Mouse (Mus musculus): Measurements from ENCODE around the gene Olfr648.

Gene Olfr648

DNA sequence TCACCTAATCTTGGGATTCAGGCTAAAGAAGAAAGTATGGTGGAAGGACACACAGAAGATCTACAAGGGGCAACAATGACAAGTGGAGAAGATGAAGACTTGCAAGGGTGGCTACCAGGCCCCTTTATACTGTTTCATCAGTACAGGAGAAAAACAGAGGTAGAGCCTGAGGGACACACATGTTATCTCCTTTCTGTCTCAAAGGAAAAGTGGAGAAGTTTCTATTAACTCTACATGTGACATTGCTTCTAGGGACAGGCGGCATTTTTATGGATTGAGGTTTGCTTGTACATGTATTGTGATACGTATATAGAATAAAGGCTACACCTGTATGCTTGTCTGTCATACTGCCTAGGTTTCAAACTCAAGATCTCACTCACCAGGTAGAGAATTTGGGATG is at the start of gene Olfr648:
Olfr648 (minus strand) TSS at position 101 of the 400 bp plus-strand sequence.
- Histone ChIP-seq H3K36me3 (ENCODE audit: control insufficient read depth, insufficient read depth, low read length, poor library complexity, severe bottlenecking) (no peaks in the 10 kb centered on the region), H3K27me3 (ENCODE audit: control insufficient read depth, insufficient read depth, low read length, poor library complexity, severe bottlenecking) (no peaks in the 10 kb centered on the region)
- DNase-seq (ENCODE audit: low read depth, low spot score) = no peak

DNA sequence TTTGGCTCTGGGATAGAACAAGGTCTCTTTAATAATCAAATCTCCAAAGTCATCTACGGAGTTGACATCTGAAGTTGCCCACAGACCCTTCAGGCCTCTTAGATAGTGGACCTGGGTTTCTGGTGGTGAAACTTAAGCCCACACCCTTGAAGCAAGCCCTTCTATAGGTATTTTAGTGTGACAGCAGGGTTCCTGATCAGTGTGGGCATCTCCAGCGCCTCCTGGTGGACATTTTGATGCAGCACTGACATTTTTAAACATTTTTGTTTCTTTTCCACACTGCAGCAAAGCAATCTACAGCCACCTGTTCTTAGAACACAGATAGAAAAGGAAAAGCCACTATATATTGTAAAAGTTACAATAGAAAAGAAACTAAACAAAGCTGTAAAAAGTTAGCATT is 48.0 kb upstream of the Olfr648 start:
- peak; percentile 79 for DNase-seq (ENCODE audit: low read depth, low spot score)
- H3K36me3 ChIP-seq (ENCODE audit: control insufficient read depth, insufficient read depth, low read length, poor library complexity, severe bottlenecking) = no peaks in the 10 kb centered on the region
- no peaks in the 10 kb centered on the region for H3K27me3 ChIP-seq (ENCODE audit: control insufficient read depth, insufficient read depth, low read length, poor library complexity, severe bottlenecking)

DNA sequence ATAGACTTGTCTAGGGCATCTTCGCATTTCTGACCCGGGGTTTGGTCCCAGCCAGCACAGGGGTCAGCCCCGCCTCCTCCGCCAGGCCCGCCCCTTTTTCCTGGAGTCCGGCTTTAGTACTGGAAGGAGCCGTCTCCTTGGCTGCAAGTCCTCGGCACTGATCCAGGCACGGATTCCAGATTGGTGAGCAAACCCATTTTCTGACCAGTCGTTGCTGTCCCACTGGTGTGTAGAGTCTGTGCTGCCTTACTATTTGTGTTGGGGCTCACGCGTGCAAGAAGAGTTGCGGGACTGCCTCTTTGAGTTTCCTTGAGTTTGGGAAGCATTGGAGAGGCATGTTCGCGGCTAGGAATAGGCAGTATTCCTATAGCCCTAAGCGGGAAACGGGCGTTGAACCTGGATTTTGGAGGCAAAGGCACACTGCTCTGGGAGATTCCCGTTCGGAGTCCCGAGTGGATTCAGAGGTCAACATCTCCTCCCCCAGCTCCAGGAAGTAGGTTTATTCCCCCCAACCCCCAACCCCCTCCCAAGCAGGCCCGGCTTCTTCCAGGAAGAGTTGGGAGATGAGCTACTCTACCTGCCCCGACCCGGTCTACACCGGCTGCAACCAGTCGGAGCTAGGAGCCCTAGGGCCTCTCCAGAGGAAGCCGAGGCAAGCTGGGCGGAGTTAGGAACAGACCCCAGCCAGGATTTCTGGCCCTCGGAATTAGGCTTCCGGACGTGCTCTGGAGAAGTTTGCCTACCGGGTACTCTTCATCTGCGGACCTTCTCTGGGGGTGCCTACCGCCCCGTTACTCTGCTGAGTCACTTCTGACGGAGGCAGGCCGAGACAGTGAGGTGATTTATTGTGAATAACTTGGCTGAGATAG is 35.7 kb upstream of the Olfr648 start, which contains the start of gene Trim6:
Trim6 (plus strand) TSS at position 93 of the 869 bp plus-strand sequence.
- H3K36me3 ChIP-seq (ENCODE audit: control insufficient read depth, insufficient read depth, low read length, poor library complexity, severe bottlenecking) = no peaks in the 10 kb centered on the region
- H3K27me3 ChIP-seq (ENCODE audit: control insufficient read depth, insufficient read depth, low read length, poor library complexity, severe bottlenecking) = no peaks in the 10 kb centered on the region
- no peak for DNase-seq (ENCODE audit: low read depth, low spot score)

DNA sequence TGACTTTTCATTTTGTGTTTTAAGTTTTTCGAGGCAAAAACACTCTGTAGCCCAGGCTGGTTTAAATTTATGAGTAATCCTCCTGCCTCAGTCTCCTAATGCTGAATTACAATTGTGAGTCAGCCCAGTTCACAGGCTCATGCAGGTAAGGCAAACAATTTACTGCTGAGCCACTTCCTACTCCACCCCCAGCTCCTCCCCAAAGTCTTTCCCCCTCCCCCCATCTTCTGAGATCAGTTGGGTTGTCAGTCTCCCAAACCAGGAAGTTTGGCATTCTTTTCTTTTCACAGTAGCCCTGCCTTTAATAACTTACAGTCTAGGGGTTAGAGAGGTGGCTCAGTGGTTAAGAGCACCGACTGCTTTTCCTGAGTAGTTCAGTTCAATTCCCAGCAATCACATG is 34.7 kb upstream of the Olfr648 start:
- DNase-seq (ENCODE audit: low read depth, low spot score) = peak; percentile 26
- H3K27me3 ChIP-seq (ENCODE audit: control insufficient read depth, insufficient read depth, low read length, poor library complexity, severe bottlenecking) = no peaks in the 10 kb centered on the region

DNA sequence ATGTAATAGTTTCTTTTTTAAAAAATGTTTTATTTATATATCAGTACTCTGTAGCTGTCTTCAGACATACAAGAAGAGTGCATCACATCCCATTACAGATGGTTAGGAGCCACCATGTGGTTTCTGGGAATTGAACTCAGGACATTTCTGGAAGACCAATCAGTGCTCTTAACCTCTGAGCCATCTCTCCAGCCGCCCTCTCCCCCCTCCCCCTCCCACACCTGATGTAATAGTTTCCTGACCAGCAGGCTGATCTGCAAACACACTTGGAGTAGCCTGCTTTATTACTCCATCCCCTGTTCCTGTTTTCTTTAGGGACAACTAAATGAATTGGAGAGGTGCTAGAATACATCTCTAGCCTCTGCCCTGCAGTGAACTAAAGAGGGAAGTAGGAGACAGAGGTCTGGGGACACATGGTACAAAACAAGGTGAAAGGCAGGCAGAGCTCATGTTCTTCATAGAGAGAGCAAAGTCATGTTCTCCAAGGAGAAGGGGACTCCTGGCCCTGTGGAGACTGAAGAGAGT is 32.9 kb upstream of the Olfr648 start:
- H3K36me3 ChIP-seq (ENCODE audit: control insufficient read depth, insufficient read depth, low read length, poor library complexity, severe bottlenecking) = no peaks in the 10 kb centered on the region
- H3K27me3 ChIP-seq (ENCODE audit: control insufficient read depth, insufficient read depth, low read length, poor library complexity, severe bottlenecking) = no peaks in the 10 kb centered on the region
- no peak for DNase-seq (ENCODE audit: low read depth, low spot score)

More for the DNA sequence above, 34.7 kb upstream of the Olfr648 start:
- no peaks in the 10 kb centered on the region for H3K36me3 ChIP-seq (ENCODE audit: control insufficient read depth, insufficient read depth, low read length, poor library complexity, severe bottlenecking)

DNA sequence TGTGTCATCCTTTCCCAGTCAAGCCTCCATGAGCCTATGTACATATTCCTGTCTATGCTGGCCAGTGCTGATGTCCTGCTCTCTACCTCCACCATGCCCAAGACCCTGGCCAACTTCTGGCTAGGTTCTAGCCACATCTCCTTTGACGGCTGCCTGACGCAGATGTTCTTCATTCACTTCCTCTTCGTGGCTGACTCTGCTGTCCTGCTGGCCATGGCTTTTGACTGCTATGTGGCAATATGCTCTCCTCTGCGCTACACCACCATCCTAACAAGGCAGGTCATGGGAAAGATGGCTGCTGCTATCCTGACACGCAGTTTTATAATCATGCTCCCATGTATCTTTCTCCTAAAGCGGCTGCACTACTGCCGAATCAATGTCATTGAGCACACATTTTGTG is 23.0 kb upstream of the Olfr648 start:
- Histone ChIP-seq H3K36me3 (ENCODE audit: control insufficient read depth, insufficient read depth, low read length, poor library complexity, severe bottlenecking) (no peaks in the 10 kb centered on the region), H3K27me3 (ENCODE audit: control insufficient read depth, insufficient read depth, low read length, poor library complexity, severe bottlenecking) (no peaks in the 10 kb centered on the region)
- DNase-seq (ENCODE audit: low read depth, low spot score) = peak; percentile 18

DNA sequence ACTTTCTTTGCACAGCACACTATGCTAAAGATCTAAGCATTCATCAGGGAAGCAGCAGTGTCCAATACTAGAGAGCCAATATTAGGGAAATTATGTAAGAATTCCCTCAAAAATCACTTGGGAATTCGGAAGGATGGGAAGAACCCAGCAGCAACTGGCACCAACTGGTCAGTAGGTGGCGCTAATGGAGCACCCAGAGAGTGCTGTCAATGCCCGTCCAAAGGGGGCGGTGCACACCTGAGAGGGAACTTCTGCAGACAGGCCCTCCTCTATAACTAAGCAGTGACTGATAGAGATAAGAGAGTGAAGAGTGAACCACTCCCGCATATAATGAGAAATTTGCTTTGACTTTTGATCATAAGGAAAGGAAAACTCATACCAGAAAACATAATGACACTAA is 16.6 kb upstream of the Olfr648 start:
- DNase-seq (ENCODE audit: low read depth, low spot score) = peak; percentile 90
- no peaks in the 10 kb centered on the region for H3K27me3 ChIP-seq (ENCODE audit: control insufficient read depth, insufficient read depth, low read length, poor library complexity, severe bottlenecking)
- H3K36me3 ChIP-seq (ENCODE audit: control insufficient read depth, insufficient read depth, low read length, poor library complexity, severe bottlenecking) = no peaks in the 10 kb centered on the region

DNA sequence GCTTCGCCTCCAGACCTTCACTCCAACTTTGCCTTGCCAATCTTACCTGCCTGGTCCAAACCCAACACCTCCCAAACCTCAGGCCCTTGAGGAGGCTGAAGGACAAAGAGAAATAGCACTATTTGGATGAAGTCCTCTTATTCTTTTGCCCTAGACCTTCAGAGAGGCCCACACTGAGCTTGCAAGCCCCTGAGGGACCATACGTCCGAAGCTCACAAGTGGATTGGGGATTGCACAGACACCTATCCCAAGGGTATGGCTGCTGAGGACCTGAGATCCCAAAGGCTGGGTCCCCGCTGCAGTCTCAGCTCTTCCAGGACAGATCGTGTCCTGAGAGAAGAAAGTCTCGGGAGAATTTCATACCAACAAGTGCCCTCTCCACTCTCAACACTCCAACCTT is 12.7 kb upstream of the Olfr648 start, which contains the start of gene Olfr649:
Olfr649 (minus strand) TSS at position 101 of the 400 bp plus-strand sequence.
- no peaks in the 10 kb centered on the region for H3K36me3 ChIP-seq (ENCODE audit: control insufficient read depth, insufficient read depth, low read length, poor library complexity, severe bottlenecking)
- DNase-seq (ENCODE audit: low read depth, low spot score) = no peak

DNA sequence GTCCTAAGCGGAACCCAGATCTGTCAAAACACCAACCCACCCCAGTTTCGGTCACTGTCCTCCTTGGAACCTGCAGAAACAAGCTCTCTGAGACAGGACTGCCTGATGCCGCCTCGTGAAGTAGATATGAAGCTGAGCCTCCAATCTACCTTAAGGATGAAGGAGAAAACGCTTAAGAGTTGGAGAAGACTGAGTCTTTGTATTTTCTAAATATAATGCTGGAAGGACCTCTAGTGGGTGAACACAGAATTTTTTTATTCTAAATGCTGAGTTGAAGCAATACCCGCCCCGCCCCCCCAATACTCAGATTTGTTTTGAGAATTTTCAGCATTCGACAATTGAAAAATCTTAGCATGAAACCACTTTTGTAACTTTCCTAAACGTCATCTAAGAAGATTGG is 8.1 kb upstream of the Olfr648 start:
- H3K36me3 ChIP-seq (ENCODE audit: control insufficient read depth, insufficient read depth, low read length, poor library complexity, severe bottlenecking) = no peaks in the 10 kb centered on the region
- DNase-seq (ENCODE audit: low read depth, low spot score) = peak; percentile 16
- no peaks in the 10 kb centered on the region; the same call in 1 of the 2 replicates for H3K27me3 ChIP-seq (ENCODE audit: control insufficient read depth, insufficient read depth, low read length, poor library complexity, severe bottlenecking)

More for the DNA sequence above, 12.7 kb upstream of the Olfr648 start, which contains the start of gene Olfr649:
- H3K27me3 ChIP-seq (ENCODE audit: control insufficient read depth, insufficient read depth, low read length, poor library complexity, severe bottlenecking) = no peaks in the 10 kb centered on the region; the same call in 1 of the 2 replicates

DNA sequence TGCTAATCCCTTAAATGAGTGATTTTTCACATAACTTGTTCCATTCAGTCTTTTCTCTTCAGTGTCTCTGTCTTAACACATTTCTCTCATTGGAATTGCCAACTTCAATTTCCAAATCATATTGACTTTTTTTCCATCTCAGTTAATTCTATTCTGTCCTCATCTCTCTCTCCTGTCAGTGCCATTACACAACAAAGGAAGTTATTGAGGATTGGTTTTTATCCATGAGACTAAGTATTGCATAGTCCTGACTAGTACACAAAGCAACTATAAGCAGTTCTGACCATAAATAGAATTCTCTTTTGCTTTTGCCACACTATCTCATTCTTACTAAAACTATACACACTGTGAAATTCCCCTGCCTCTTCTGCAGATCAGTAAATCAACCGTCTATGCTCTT is 4.1 kb downstream of the Olfr648 start:
- DNase-seq (ENCODE audit: low read depth, low spot score) = no peak
- no peaks in the 10 kb centered on the region for H3K36me3 ChIP-seq (ENCODE audit: control insufficient read depth, insufficient read depth, low read length, poor library complexity, severe bottlenecking)
- no peaks in the 10 kb centered on the region for H3K27me3 ChIP-seq (ENCODE audit: control insufficient read depth, insufficient read depth, low read length, poor library complexity, severe bottlenecking)

DNA sequence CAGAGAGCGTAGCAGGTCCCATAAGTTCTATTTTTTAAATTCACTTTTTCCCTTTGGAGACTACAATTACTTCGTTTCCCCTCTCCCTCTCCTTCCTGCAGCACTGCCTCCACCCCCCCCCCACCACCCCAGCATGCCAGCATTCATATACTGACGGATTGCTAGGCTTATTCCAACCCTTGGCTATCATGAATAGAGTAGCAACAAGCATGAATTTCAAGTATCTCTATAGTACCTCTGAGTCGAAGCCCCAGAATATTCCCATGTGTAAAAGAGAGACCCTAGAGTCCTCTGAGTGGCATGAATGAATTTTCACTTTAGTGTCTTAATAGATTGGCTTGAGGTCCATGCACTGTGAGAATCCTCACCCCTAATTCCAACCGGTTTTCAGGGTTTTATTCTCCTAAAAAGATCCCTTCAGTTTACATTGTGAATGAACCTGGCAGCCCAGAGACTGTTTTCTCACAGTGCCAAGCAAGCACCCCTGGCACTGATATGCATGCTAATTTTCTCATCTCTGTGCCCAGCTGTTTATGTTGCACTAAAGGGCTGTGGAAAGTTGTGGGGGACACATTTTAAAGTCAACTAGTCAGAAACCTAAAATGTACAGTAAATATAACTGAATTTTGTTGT is 4.7 kb downstream of the Olfr648 start:
- Histone ChIP-seq H3K27me3 (ENCODE audit: control insufficient read depth, insufficient read depth, low read length, poor library complexity, severe bottlenecking) (no peaks in the 10 kb centered on the region), H3K36me3 (ENCODE audit: control insufficient read depth, insufficient read depth, low read length, poor library complexity, severe bottlenecking) (no peaks in the 10 kb centered on the region)

DNA sequence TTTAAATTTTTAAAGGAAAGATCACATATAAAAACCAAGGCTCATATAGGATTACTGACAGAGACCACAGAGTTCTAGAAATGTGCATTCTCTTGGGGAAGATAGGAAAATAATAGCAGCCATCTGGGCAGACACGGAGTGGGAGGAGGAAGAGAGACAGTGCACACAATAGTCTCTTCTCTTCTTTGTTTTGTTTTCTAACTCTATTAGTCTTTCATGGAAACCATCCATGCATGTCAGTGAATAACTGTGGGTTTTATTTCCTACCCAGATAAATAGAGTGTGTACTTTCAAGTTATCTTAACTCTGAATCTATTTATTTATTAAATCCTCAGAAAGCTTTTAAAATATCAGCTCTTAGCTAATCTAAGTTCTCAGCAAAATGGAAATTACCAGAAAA is 8.1 kb downstream of the Olfr648 start:
- no peaks in the 10 kb centered on the region for H3K36me3 ChIP-seq (ENCODE audit: control insufficient read depth, insufficient read depth, low read length, poor library complexity, severe bottlenecking)

More for the DNA sequence above, 4.7 kb downstream of the Olfr648 start:
- no peak for DNase-seq (ENCODE audit: low read depth, low spot score)

DNA sequence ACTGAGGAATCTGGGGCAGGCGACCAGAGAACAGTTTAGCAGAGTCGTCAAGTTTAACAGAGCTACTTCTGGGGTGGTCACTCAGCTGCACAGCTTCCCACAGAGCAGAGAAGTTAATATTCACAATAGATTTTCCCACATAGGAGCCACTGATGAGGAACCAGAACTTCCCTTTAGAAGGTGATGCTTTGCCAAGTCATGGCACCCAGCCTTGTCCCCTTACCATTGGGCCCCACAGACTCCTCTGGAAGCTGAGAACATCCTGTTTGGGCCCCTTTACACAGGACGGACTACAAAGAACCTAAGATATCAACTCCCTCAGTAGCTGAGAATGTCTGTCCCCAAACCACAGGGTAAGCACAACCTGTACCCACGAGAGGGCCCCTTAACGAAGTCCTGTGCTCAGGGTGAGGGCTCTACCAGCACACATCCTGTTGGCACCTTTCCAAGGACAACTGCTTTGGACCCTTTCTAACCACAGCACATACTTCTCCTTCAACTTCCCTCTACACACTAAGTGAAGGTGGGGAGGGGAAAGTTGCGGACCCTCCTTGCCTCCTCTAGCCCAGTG is 13.5 kb downstream of the Olfr648 start:
- H3K27me3 ChIP-seq (ENCODE audit: control insufficient read depth, insufficient read depth, low read length, poor library complexity, severe bottlenecking) = no peaks in the 10 kb centered on the region
- no peaks in the 10 kb centered on the region for H3K36me3 ChIP-seq (ENCODE audit: control insufficient read depth, insufficient read depth, low read length, poor library complexity, severe bottlenecking)
- peak; percentile 54 for DNase-seq (ENCODE audit: low read depth, low spot score)

More for the DNA sequence above, 8.1 kb downstream of the Olfr648 start:
- DNase-seq (ENCODE audit: low read depth, low spot score) = no peak
- H3K27me3 ChIP-seq (ENCODE audit: control insufficient read depth, insufficient read depth, low read length, poor library complexity, severe bottlenecking) = no peaks in the 10 kb centered on the region

DNA sequence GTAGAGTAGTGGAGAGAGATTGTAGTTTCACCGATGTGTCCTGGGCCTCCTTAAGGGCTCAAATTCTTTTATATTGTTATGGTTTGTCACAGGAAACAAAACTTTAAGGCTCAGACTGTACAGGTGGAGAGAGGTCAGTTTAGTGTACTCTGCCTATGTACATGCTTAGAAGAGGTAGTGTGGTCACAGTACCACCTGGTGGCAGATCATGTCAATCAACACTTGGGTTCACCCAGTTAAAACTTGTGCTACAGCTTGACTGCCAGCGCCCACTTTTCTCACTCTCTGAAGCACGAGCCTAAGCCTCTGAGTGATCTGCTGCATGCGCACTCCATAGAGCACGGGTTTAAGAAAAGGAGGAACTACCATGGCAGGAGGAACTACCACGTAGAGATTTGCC is 16.1 kb downstream of the Olfr648 start:
- Histone ChIP-seq H3K36me3 (ENCODE audit: control insufficient read depth, insufficient read depth, low read length, poor library complexity, severe bottlenecking) (no peaks in the 10 kb centered on the region), H3K27me3 (ENCODE audit: control insufficient read depth, insufficient read depth, low read length, poor library complexity, severe bottlenecking) (no peaks in the 10 kb centered on the region)
- DNase-seq (ENCODE audit: low read depth, low spot score) = peak; percentile 27

DNA sequence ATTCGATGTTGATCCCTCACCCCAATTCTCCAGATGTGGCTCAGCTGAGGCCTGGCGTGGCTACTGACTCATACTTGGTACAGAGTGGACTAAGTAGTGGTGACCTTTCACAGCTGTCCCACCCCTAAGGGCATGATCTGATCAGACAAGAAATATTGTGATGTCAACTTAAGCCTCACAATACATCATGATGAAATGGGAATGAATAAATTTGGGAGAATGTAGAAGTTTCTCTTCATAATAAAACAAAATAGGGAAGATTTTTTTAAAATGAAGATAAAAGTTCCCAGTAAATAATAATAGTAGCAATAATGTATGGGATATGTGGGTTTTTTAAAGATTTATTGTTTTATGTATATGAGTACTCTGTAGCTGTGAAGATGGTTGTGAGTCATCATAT is 32.7 kb downstream of the Olfr648 start, which contains the start of gene Ubqlnl:
Ubqlnl (minus strand) TSS at position 101 of the 400 bp plus-strand sequence.
- DNase-seq (ENCODE audit: low read depth, low spot score) = no peak
- no peaks in the 10 kb centered on the region for H3K27me3 ChIP-seq (ENCODE audit: control insufficient read depth, insufficient read depth, low read length, poor library complexity, severe bottlenecking)
- no peaks in the 10 kb centered on the region for H3K36me3 ChIP-seq (ENCODE audit: control insufficient read depth, insufficient read depth, low read length, poor library complexity, severe bottlenecking)

Data from splenic B cell, adult 2 months (primary cell).